Mouse (Mus musculus) heart, postnatal 0 days (tissue): ENCODE data around the gene Apof.

ENCODE experiments used
- CTCF ChIP-seq: IDR thresholded peaks from 2 replicates; pipeline ENCODE4 v1.5.1; 2016; ENCODE audit warnings: antibody characterized with exemption, control low read depth, low read depth
- EP300 ChIP-seq: IDR thresholded peaks from 2 replicates; pipeline ENCODE4 v1.6.1; 2016; ENCODE audit warnings: antibody characterized with exemption, low read depth

- TF ChIP-seq CTCF (no peak), EP300 (no peak)
Measured at GRCm38 (mm10) chr10:128244121-128244520, 24.4 kb upstream of the Apof start.
